ENCODE assay signal across 8 mouse cellular contexts in genomic region chr13:116711148-116711865, GRCm38 (mm10).
DNase-seq lines count a peak whose midpoint lies in the region; ATAC-seq and TF ChIP-seq lines count a peak whose summit lies in the region.

No protein-coding gene starts in this region.

- peaks cover 66% of the 10 kb centered on the region for H3K27me3 ChIP-seq in kidney, embryonic 14.5 days (ENCODE audit: control insufficient read depth, insufficient read depth, low read length)
- peaks cover 39% of the 10 kb centered on the region for H3K27me3 ChIP-seq in hindbrain, embryonic 16.5 days (replicated peaks; ENCODE audit: control insufficient read depth, insufficient read depth, low read length)
- peaks cover 61% of the 10 kb centered on the region for H3K27me3 ChIP-seq in midbrain, postnatal 0 days (ENCODE audit: insufficient read depth, low read length)

- no peaks in the 10 kb centered on the region for H3K4me1 ChIP-seq in kidney, embryonic 14.5 days (ENCODE audit: control insufficient read depth, insufficient read depth, low read length)
- H3K4me1 ChIP-seq in hindbrain, embryonic 16.5 days (ENCODE audit: control insufficient read depth, insufficient read depth, low read depth, low read length), result peaks cover 10% of the 10 kb centered on the region
- no peaks in the 10 kb centered on the region for H3K4me1 ChIP-seq in midbrain, postnatal 0 days (ENCODE audit: insufficient read depth, low read length)

- ATAC-seq in kidney, embryonic 14.5 days (ENCODE audit: low FRiP score, low TSS enrichment), result peak; percentile 30; the same call in 1 of the 2 replicates
- ATAC-seq in common myeloid progenitor, adult 5-6 weeks (replicated peaks; ENCODE audit: low read depth, poor library complexity, severe bottlenecking), result peak; percentile 67
- no peak; the same call in 1 of the 2 replicates for ATAC-seq in hindbrain, embryonic 16.5 days
- no peak for ATAC-seq in midbrain, postnatal 0 days (ENCODE audit: low FRiP score)

- no peak for TF ChIP-seq CTCF in midbrain, postnatal 0 days (IDR thresholded peaks at IDR 0.05)

- no peaks in the 10 kb centered on the region for H3K36me3 ChIP-seq in kidney, embryonic 14.5 days (ENCODE audit: control insufficient read depth, insufficient read depth, low read length)
- H3K36me3 ChIP-seq in hindbrain, embryonic 16.5 days (ENCODE audit: control insufficient read depth, insufficient read depth, low read length), result no peaks in the 10 kb centered on the region
- no peaks in the 10 kb centered on the region for H3K36me3 ChIP-seq in midbrain, postnatal 0 days (ENCODE audit: insufficient read depth, low read length)

- no peak overlapping the region for H3K27ac ChIP-seq in kidney, embryonic 14.5 days (ENCODE audit: low read depth, low read length)
- no peak overlapping the region for H3K27ac ChIP-seq in hindbrain, embryonic 16.5 days (ENCODE audit: low read depth, low read length)
- H3K27ac ChIP-seq in midbrain, postnatal 0 days (ENCODE audit: low read depth, low read length), result no peak overlapping the region

- no peak overlapping the region for H3K9ac ChIP-seq in kidney, embryonic 14.5 days (ENCODE audit: low read depth, low read length)
- no peak overlapping the region for H3K9ac ChIP-seq in hindbrain, embryonic 16.5 days (ENCODE audit: low read depth, low read length)
- no peak overlapping the region for H3K9ac ChIP-seq in midbrain, postnatal 0 days (replicated peaks; ENCODE audit: low read length, poor library complexity, severe bottlenecking)

- H3K4me3 ChIP-seq in kidney, embryonic 14.5 days (ENCODE audit: low read length), result peak overlapping the region; percentile 19
- H3K4me3 ChIP-seq in hindbrain, embryonic 16.5 days (ENCODE audit: low read length), result peak overlapping the region; percentile 30; the same call in 1 of the 2 replicates
- H3K4me3 ChIP-seq in midbrain, postnatal 0 days (ENCODE audit: low read depth, low read length), result peak overlapping the region; percentile 15; the same call in 1 of the 2 replicates

- 1% methylated on average over 22 of the region's 22 CpGs for WGBS in kidney, embryonic 14.5 days
- under 1% methylated on average over 22 of the region's 22 CpGs for WGBS in hindbrain, embryonic 16.5 days
- 2% methylated on average over 22 of the region's 22 CpGs for WGBS in midbrain, postnatal 0 days

- H3K9me3 ChIP-seq in kidney, embryonic 14.5 days (ENCODE audit: control insufficient read depth, low read length), result no peaks in the 10 kb centered on the region
- H3K9me3 ChIP-seq in hindbrain, embryonic 16.5 days (ENCODE audit: control insufficient read depth, low read length), result no peaks in the 10 kb centered on the region
- no peaks in the 10 kb centered on the region for H3K9me3 ChIP-seq in midbrain, postnatal 0 days (ENCODE audit: low read length)

- no peak for DNase-seq in kidney, postnatal 14 days
- no peak for DNase-seq in midbrain, postnatal 0 days (ENCODE audit: low spot score)
- DNase-seq in thymus, postnatal 10 days (ENCODE audit: low spot score in 2 of 2), result no peak
- DNase-seq in frontal cortex, postnatal 25 days (ENCODE audit: low spot score in 2 of 2), result no peak
- DNase-seq in right cerebral cortex, adult 18-20 months, result no peak

- H3K4me2 ChIP-seq in kidney, embryonic 14.5 days (replicated peaks; ENCODE audit: low read depth, low read length), result peak overlapping the region; percentile 42
- H3K4me2 ChIP-seq in hindbrain, embryonic 16.5 days (ENCODE audit: low read length), result peak overlapping the region; percentile 60
- peak overlapping the region; percentile 34 for H3K4me2 ChIP-seq in midbrain, postnatal 0 days (ENCODE audit: low read depth, low read length, poor library complexity, severe bottlenecking)

Comparison
In these comparisons a context has a peak if more than half of its experiments do, and no peak if none do; other contexts are left out.
1. ATAC-seq: peak in kidney, embryonic 14.5 days (single experiment) and common myeloid progenitor, adult 5-6 weeks (single experiment); none in hindbrain, embryonic 16.5 days (single experiment) and midbrain, postnatal 0 days (single experiment).
2. Peak in every context shown above with its lines, with median percentiles within 50 percentile points of each other: H3K4me2 ChIP-seq and H3K4me3 ChIP-seq.